Mouse (Mus musculus) myocyte (in vitro differentiated cells): ENCODE measurements at regions not wholly inside any gene's neighbourhood (a gene's known extent, or its start where the extent isn't known, plus 50 kb on each side); places are given as distances from the start of the nearest gene placed in this dataset.

Source experiments
- H3K27me3 ChIP-seq: one replicate; pipeline ENCODE4 v1.6.1; 2011; ENCODE audit not compliant: control insufficient read depth, insufficient read depth, insufficient read length
- H3K36me3 ChIP-seq: one replicate; pipeline ENCODE4 v1.6.1; 2011; ENCODE audit not compliant: control insufficient read depth, insufficient read depth
- H3K4me2 ChIP-seq: one replicate; pipeline ENCODE4 v1.6.1; 2011; ENCODE audit warnings: low read depth, control low read depth
- H3K4me3 ChIP-seq: one replicate; pipeline ENCODE4 v1.5.1; 2011; ENCODE audit warnings: mild to moderate bottlenecking, control low read depth, moderate library complexity
- H3K79me2 ChIP-seq: one replicate; pipeline ENCODE4 v1.6.1; 2011; ENCODE audit not compliant: control insufficient read depth, insufficient read depth
- H3ac ChIP-seq: one replicate; pipeline ENCODE4 v1.6.1; 2011; ENCODE audit not compliant: control insufficient read depth, insufficient read length
- CEBPB ChIP-seq: IDR thresholded peaks from 2 replicates; pipeline ENCODE4 v1.6.1; 2011; ENCODE audit warnings: mild to moderate bottlenecking, moderate library complexity; ENCODE audit not compliant: poor library complexity, insufficient read depth, severe bottlenecking
- E2F4 ChIP-seq: IDR thresholded peaks from one replicate; pipeline ENCODE4 v1.6.1; 2011; ENCODE audit warnings: mild to moderate bottlenecking, control low read depth, moderate library complexity; ENCODE audit not compliant: insufficient read depth
- MAX ChIP-seq: IDR thresholded peaks from one replicate; pipeline ENCODE4 v1.6.1; 2011; ENCODE audit warnings: low read depth, mild to moderate bottlenecking, control low read depth
- MYOD1 ChIP-seq, 3 experiments: IDR thresholded peaks; one replicate each; pipeline ENCODE4 v1.6.1; 2011; ENCODE audit warnings: control low read depth in 2 of 3, low read depth in 2 of 3, mild to moderate bottlenecking in 2 of 3, moderate library complexity in 1 of 3; ENCODE audit not compliant: insufficient read length in 2 of 3, control insufficient read depth in 1 of 3
- MYOG ChIP-seq, 3 experiments: IDR thresholded peaks; one replicate each; pipeline ENCODE4 v1.6.1; 2011; ENCODE audit warnings: control low read depth in 2 of 3, low read depth in 2 of 3, mild to moderate bottlenecking in 2 of 3; ENCODE audit not compliant: insufficient read length in 2 of 3, control insufficient read depth in 1 of 3, insufficient read depth in 1 of 3
- POLR2A ChIP-seq: IDR thresholded peaks from one replicate; pipeline ENCODE4 v1.6.1; 2011; ENCODE audit warnings: low read depth, mild to moderate bottlenecking, control low read depth, moderate library complexity; ENCODE audit not compliant: insufficient read length
- POLR2AphosphoS2 ChIP-seq: IDR thresholded peaks from one replicate; pipeline ENCODE4 v1.6.1; 2011; ENCODE audit warnings: low read depth, control low read depth; ENCODE audit not compliant: insufficient read length
- REST ChIP-seq: IDR thresholded peaks from one replicate; pipeline ENCODE4 v1.6.1; 2011; ENCODE audit warnings: mild to moderate bottlenecking, control low read depth, moderate library complexity; ENCODE audit not compliant: insufficient read depth, insufficient read length
- SRF ChIP-seq: IDR thresholded peaks from one replicate; pipeline ENCODE4 v1.6.1; 2011; ENCODE audit warnings: low read depth; ENCODE audit not compliant: control insufficient read depth, insufficient read length
- TCF12 ChIP-seq: IDR thresholded peaks from one replicate; pipeline ENCODE4 v1.6.1; 2011; ENCODE audit warnings: mild to moderate bottlenecking, control low read depth; ENCODE audit not compliant: poor library complexity, insufficient read depth, severe bottlenecking
- TCF3 ChIP-seq: IDR thresholded peaks from one replicate; pipeline ENCODE4 v1.6.1; 2011; ENCODE audit warnings: low read depth, control low read depth; ENCODE audit not compliant: insufficient read length
- USF1 ChIP-seq: IDR thresholded peaks from one replicate; pipeline ENCODE4 v1.6.1; 2011; ENCODE audit warnings: low read depth, mild to moderate bottlenecking, control low read depth, moderate library complexity

DNA sequence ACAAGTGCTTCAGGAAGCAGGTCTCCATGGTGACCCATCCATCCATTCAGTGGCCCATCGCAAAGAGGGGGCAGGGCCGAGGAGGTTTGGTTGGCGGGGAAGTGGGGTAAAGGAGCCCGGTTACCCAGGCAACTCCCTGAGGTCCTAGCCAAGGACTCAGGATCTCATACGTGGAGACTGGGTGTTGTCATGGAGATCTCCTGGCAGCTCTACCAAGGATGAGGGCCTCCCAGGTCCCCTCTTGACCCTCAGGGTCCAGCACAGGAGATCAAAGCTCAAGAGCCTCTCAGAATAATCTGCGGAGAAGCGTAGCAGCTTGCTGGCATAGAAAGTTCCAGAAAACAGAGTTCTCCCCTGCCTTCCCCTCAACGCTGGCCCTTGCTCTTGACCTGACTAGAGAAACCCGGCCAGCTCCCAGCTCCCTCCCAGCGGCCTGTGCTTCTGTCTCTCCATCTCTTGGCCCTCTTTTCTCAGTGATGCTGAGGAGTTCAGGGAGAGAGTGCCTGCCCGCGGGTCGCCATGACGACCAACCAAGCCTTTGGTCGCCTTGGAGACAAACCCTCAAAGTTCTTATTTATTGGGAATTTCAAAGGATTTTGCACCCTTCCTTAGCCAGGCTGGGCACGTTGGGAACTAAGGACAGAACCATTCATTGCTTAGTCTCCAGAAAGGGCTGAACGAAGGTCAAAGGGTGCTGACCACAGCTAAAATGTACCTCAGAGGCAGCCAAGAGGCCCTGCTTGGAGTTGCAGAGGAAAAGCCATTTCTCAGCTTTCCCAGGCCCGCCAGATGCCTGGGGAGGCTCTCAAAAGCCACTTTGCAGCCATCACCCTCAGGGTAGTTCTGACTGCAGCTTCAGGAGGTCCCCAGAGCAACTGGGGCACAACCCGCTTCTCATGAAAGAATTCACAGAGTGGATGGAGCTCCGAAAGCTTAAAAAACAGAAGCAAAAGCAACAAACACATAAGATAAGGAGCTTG lies 60.0 kb downstream of the Ubiad1 start:
- TF ChIP-seq REST (no peak), POLR2AphosphoS2 (no peak), E2F4 (no peak), USF1 (no peak), TCF3 (no peak), CEBPB (no peak), TCF12 (no peak), SRF (no peak)
- Histone ChIP-seq H3K79me2 (no peaks in the 10 kb centered on the region), H3K4me3 (no peak overlapping the region), H3ac (no peak overlapping the region), H3K36me3 (no peaks in the 10 kb centered on the region), H3K4me2 (no peak overlapping the region), H3K27me3 (peaks cover 16% of the 10 kb centered on the region)

DNA sequence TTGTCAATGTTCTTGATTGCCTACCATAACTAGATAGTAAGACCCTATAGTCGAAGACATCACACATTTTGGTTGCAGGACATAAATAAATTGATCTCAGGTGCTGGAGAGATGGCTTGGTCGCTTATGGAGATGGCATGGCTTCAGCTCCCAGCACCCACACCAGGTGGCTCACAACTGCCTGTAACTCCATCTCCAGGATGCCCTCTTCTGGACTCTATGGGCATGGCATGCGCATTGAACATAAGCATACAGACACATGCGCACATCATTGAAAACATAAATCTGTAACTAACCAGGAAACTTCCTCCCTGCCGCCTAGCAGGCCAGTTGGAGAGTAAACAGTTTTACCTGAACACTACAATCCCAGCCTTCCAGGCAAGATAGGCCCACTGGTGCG lies 64.0 kb downstream of the Ubiad1 start:
- H3ac ChIP-seq = no peak overlapping the region
- TF ChIP-seq MAX (no peak), E2F4 (no peak), POLR2A (no peak), SRF (no peak), MYOG (IDR thresholded peaks at IDR 0.05; ENCODE audit: control insufficient read depth in 1 of 3, insufficient read depth in 1 of 3, insufficient read length in 2 of 3, low read depth in 2 of 3) (no peak), TCF3 (no peak), TCF12 (no peak), CEBPB (no peak), REST (no peak), MYOD1 (IDR thresholded peaks at IDR 0.05; ENCODE audit: control insufficient read depth in 1 of 3, insufficient read length in 2 of 3, low read depth in 2 of 3) (no peak), POLR2AphosphoS2 (no peak), USF1 (no peak)

DNA sequence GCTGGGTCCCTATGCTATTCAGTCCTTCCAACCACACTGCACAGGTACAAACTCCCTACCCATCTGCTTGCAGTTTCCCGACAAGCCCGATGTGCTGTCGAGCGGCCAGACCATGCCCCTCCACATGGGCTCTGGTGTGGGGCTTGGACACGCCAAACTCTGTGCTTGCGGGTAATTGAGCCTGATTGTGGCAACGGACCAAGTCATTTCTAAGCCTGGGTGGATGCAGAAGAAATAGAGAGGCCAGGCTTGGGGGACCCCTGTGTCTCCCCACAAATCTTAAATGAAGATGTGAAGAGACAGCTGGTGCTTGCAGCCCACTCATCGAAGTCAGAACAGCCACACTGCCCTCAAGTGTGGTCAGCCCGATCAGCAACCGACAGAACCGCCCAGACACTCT lies 66.1 kb downstream of the Ubiad1 start:
- no peaks in the 10 kb centered on the region for H3K79me2 ChIP-seq

More for the DNA sequence above, 64.0 kb downstream of the Ubiad1 start:
- Histone ChIP-seq H3K4me3 (no peak overlapping the region), H3K36me3 (no peaks in the 10 kb centered on the region), H3K79me2 (no peaks in the 10 kb centered on the region), H3K27me3 (peaks cover under 1% of the 10 kb centered on the region), H3K4me2 (no peak overlapping the region)

DNA sequence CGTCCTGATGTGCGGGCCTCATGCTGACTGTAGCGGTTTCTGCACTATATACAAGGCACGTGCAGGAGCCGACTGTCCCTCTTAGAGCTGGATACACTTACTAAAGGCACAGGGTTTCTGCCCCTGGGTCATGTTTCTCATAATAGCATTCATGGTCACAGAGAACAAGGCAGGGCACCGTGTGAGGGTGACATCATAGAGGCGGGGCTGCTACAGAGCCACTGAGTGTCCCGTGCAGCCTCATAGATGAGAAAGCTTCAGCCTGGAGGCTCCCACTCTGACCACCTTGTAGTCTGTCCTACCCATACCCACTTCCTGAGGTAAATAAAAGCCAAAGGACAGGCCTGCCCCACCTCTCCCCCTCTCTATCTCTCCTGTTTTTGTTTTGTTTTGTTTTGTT lies 67.2 kb downstream of the Ubiad1 start:
- Histone ChIP-seq H3ac (no peak overlapping the region), H3K4me3 (no peak overlapping the region), H3K4me2 (peak overlapping the region; percentile 12), H3K79me2 (no peaks in the 10 kb centered on the region), H3K27me3 (no peaks in the 10 kb centered on the region), H3K36me3 (no peaks in the 10 kb centered on the region)
- TF ChIP-seq MAX = no peak
- TF ChIP-seq TCF12 = no peak
- no peak for TF ChIP-seq USF1

More for the DNA sequence above, 66.1 kb downstream of the Ubiad1 start:
- no peak for TF ChIP-seq MAX
- TF ChIP-seq TCF3 = no peak
- no peak for TF ChIP-seq POLR2A
- no peak for TF ChIP-seq REST
- TF ChIP-seq CEBPB = no peak
- TF ChIP-seq POLR2AphosphoS2 = no peak
- TF ChIP-seq MYOG (IDR thresholded peaks at IDR 0.05; ENCODE audit: control insufficient read depth in 1 of 3, insufficient read depth in 1 of 3, insufficient read length in 2 of 3, low read depth in 2 of 3) = no peak
- no peak for TF ChIP-seq USF1
- TF ChIP-seq E2F4 = no peak
- Histone ChIP-seq H3ac (no peak overlapping the region), H3K36me3 (no peaks in the 10 kb centered on the region), H3K27me3 (no peaks in the 10 kb centered on the region), H3K4me2 (no peak overlapping the region), H3K4me3 (no peak overlapping the region)

DNA sequence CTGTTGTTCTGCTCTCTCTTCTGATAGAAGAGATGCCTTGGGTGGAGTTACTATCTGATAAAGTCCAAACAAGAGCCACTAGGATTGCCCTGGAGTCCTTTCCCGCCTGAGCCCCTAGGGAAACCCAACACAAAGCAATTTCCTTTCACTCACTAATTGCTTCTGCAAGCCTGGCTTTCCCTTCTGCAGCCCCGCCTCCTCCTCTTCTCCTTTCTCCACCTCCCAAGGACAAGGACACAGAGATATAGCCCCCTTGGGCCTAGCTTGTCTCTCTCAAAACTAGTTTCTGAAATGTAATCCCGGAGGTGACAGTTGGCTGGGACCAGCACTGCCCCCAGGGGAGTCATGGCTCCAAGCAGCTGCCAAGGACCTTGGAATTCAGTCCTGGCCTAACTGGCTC lies 68.1 kb downstream of the Ubiad1 start:
- TF ChIP-seq E2F4 = no peak
- TF ChIP-seq TCF3 = no peak
- no peak for TF ChIP-seq POLR2AphosphoS2
- no peak for TF ChIP-seq MAX
- no peak for TF ChIP-seq REST
- no peak for TF ChIP-seq POLR2A
- no peak for TF ChIP-seq MYOD1 (IDR thresholded peaks at IDR 0.05; ENCODE audit: control insufficient read depth in 1 of 3, insufficient read length in 2 of 3, low read depth in 2 of 3)
- TF ChIP-seq TCF12 = no peak
- no peak for TF ChIP-seq MYOG (IDR thresholded peaks at IDR 0.05; ENCODE audit: control insufficient read depth in 1 of 3, insufficient read depth in 1 of 3, insufficient read length in 2 of 3, low read depth in 2 of 3)
- TF ChIP-seq SRF = no peak
- TF ChIP-seq USF1 = no peak
- TF ChIP-seq CEBPB = no peak
- H3K79me2 ChIP-seq = no peaks in the 10 kb centered on the region
- H3K36me3 ChIP-seq = no peaks in the 10 kb centered on the region
- H3K4me3 ChIP-seq = no peak overlapping the region
- H3ac ChIP-seq = no peak overlapping the region
- H3K4me2 ChIP-seq = no peak overlapping the region
- H3K27me3 ChIP-seq = no peaks in the 10 kb centered on the region
